Mouse (Mus musculus): Measurements from ENCODE around the gene Mapk8.

GRCm38 (mm10) chr14:33328369-33328768, 118.6 kb downstream of the Mapk8 start:
- no peak for TF ChIP-seq CTCF (IDR thresholded peaks at IDR 0.05; ENCODE audit: low read depth, low read length)
- TF ChIP-seq POLR2AphosphoS5 (IDR thresholded peaks at IDR 0.05; ENCODE audit: insufficient replicate concordance, low read depth, low read length): no peak
- no peak for TF ChIP-seq GATA1 (IDR thresholded peaks at IDR 0.05; ENCODE audit: borderline replicate concordance, low read length)
- no peak for TF ChIP-seq TAL1 (conservative IDR thresholded peaks at IDR 0.05; ENCODE audit: low read depth, low read length)

All from G1E (cell line).